8 mouse cellular contexts compared by ENCODE assay signal in the genomic region with DNA sequence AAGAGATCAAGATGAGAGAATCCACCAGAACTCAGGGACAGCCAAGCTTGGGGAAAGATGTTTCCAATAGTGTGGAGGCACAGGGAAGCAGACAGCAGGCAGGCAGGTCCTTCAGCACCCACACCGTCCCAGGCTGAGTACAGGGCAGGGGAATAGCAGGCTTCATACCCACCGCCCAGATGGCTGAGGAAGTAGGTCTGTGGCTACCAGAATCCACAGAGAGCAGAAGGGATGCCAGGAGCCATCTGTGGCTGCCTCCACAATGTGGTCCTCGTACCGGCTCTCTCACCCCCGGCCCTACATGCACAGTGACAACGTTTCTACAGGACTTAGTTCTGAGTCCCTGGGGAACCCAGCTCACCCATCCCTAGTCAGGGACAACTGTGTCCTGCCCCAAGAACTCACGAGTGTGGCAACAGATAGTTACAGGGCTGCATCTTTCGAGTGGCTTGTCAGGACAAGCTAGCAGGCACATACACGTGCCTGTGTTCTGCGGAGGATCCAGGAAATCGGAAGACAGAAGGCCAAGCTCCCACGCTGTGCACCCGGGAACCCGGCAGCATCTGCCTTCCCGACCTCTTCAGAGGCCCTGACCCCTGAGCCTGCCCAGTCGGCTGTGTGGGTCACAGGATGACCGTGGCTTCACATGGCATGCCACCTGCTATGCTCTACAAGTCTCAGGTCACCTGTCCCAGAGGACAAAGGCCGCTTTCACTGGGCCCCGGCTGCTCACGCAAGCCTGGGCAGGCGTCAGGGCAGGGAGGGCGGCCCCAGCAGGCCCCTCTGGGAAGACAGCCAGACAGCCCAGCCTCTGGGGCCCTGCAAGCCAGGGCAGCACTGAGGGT.
DNase-seq lines count a peak whose midpoint lies in the region; ATAC-seq and TF ChIP-seq lines count a peak whose summit lies in the region.

No protein-coding gene starts in this region.

- peak overlapping the region; percentile 57 for H3K9ac ChIP-seq in heart, embryonic 13.5 days
- no peak overlapping the region; the same call in 1 of the 2 replicates for H3K9ac ChIP-seq in heart, postnatal 0 days (replicated peaks; ENCODE audit: low read depth, low read length)
- peak overlapping the region; percentile 48; the same call in 1 of the 2 replicates for H3K9ac ChIP-seq in stomach, postnatal 0 days (ENCODE audit: low read length)

- H3K4me2 ChIP-seq in heart, embryonic 13.5 days: no peak overlapping the region
- no peak overlapping the region for H3K4me2 ChIP-seq in heart, postnatal 0 days (ENCODE audit: low read depth, low read length)
- H3K4me2 ChIP-seq in stomach, postnatal 0 days (replicated peaks; ENCODE audit: low read depth): no peak overlapping the region

- no peak for DNase-seq in heart, adult 18-20 months
- DNase-seq in brain, embryonic 14.5 days (ENCODE audit: low read depth): peak; percentile 72
- no peak for DNase-seq in heart, postnatal 0 days (ENCODE audit: low spot score)
- peak; percentile 79 to 89 for DNase-seq in kidney, postnatal 36 days
- DNase-seq in stomach, postnatal 0 days (ENCODE audit: low spot score): peak; percentile 86
- no peak for DNase-seq in ovary, postnatal 10 days (ENCODE audit: low spot score)
- no peak for DNase-seq in testis, postnatal 10 days (ENCODE audit: low spot score)

- TF ChIP-seq POLR2A in brain, embryonic 14.5 days (IDR thresholded peaks at IDR 0.05; ENCODE audit: borderline replicate concordance, extremely low read depth, insufficient read depth, insufficient read length, poor library complexity, severe bottlenecking): no peak

- TF ChIP-seq EP300 in heart, postnatal 0 days (IDR thresholded peaks at IDR 0.05; ENCODE audit: low read depth): no peak
- peak; percentile 73 for TF ChIP-seq EP300 in stomach, postnatal 0 days (optimal IDR thresholded peaks at IDR 0.05)

- no peak for ATAC-seq in heart, embryonic 13.5 days (ENCODE audit: extremely low read depth, insufficient number of reproducible peaks, low FRiP score, low TSS enrichment)
- peak; percentile 49; the same call in 1 of the 2 replicates for ATAC-seq in heart, postnatal 0 days (ENCODE audit: insufficient read depth, low read depth)
- ATAC-seq in stomach, postnatal 0 days (ENCODE audit: low FRiP score, low TSS enrichment): peak; percentile 85

- H3K27me3 ChIP-seq in heart, embryonic 13.5 days (replicated peaks): no peaks in the 10 kb centered on the region
- H3K27me3 ChIP-seq in heart, postnatal 0 days (ENCODE audit: control insufficient read depth, insufficient read depth, low read length): 0 out of 2 replicates have a peak, but pooled peaks cover 3% of the 10 kb centered on the region
- H3K27me3 ChIP-seq in stomach, postnatal 0 days (ENCODE audit: control insufficient read depth, insufficient read depth, low read length): no peaks in the 10 kb centered on the region

- H3K9me3 ChIP-seq in heart, embryonic 13.5 days: no peaks in the 10 kb centered on the region
- H3K9me3 ChIP-seq in heart, postnatal 0 days (replicated peaks; ENCODE audit: control insufficient read depth, low read length): no peaks in the 10 kb centered on the region
- H3K9me3 ChIP-seq in stomach, postnatal 0 days (ENCODE audit: control insufficient read depth, low read length): no peaks in the 10 kb centered on the region

- no peaks in the 10 kb centered on the region for H3K36me3 ChIP-seq in heart, embryonic 13.5 days
- no peaks in the 10 kb centered on the region for H3K36me3 ChIP-seq in heart, postnatal 0 days (replicated peaks; ENCODE audit: control insufficient read depth, insufficient read depth, low read length)
- no peaks in the 10 kb centered on the region for H3K36me3 ChIP-seq in stomach, postnatal 0 days (ENCODE audit: control insufficient read depth, insufficient read depth, low read length)

- H3K4me3 ChIP-seq in heart, embryonic 13.5 days: no peak overlapping the region
- H3K4me3 ChIP-seq in heart, postnatal 0 days (ENCODE audit: low read depth, low read length): no peak overlapping the region
- H3K4me3 ChIP-seq in stomach, postnatal 0 days (ENCODE audit: low read depth, low read length): no peak overlapping the region

- 53% methylated on average over 22 of the region's 22 CpGs for WGBS in heart, embryonic 13.5 days
- WGBS in heart, postnatal 0 days: 44% methylated on average over 22 of the region's 22 CpGs
- WGBS in stomach, postnatal 0 days: 54% methylated on average over 22 of the region's 22 CpGs

- peak overlapping the region; percentile 84 for H3K27ac ChIP-seq in heart, embryonic 13.5 days (replicated peaks)
- H3K27ac ChIP-seq in heart, postnatal 0 days (ENCODE audit: low read depth): peak overlapping the region; percentile 56
- H3K27ac ChIP-seq in stomach, postnatal 0 days (replicated peaks): peak overlapping the region; percentile 89

- no peak for TF ChIP-seq CTCF in brain, embryonic 14.5 days (IDR thresholded peaks at IDR 0.05; ENCODE audit: borderline replicate concordance, extremely low read depth, insufficient read depth, insufficient read length)
- no peak for TF ChIP-seq CTCF in heart, postnatal 0 days (IDR thresholded peaks at IDR 0.05; ENCODE audit: low read depth)
- no peak for TF ChIP-seq CTCF in stomach, postnatal 0 days (IDR thresholded peaks at IDR 0.05; ENCODE audit: low read depth)

- peaks cover 66% of the 10 kb centered on the region for H3K4me1 ChIP-seq in heart, embryonic 13.5 days
- H3K4me1 ChIP-seq in heart, postnatal 0 days (ENCODE audit: control insufficient read depth, insufficient read depth): peaks cover 32% of the 10 kb centered on the region
- H3K4me1 ChIP-seq in stomach, postnatal 0 days (replicated peaks; ENCODE audit: control insufficient read depth, insufficient read depth): peaks cover 5% of the 10 kb centered on the region; the same call in 1 of the 2 replicates

Comparison
In these comparisons a context has a peak if more than half of its experiments do, and no peak if none do; other contexts are left out.
1. DNase-seq: peak in brain, embryonic 14.5 days (single experiment), kidney, postnatal 36 days (2 of 2) and stomach, postnatal 0 days (single experiment); none in heart, adult 18-20 months (0 of 2), heart, postnatal 0 days (single experiment), ovary, postnatal 10 days (single experiment) and testis, postnatal 10 days (single experiment).
2. Peak in every context shown above with its lines, with median percentiles within 50 percentile points of each other: H3K27ac ChIP-seq.